Mouse (Mus musculus) liver, embryonic 11.5 days (tissue): ENCODE data around the gene Kbtbd12. TPM values are rescaled to one million over a fixed set of nuclear protein-coding genes. Genes with fewer than 3 reads are reported as not detected.
A peak's percentile ranks its signal among the peaks of the same experiment; 100 is the strongest.

Experiments
- ATAC-seq: fragments of 200-750 bp; cut with Nextera tagmentation; replicated peaks from 2 replicates; pipeline ENCODE4 v1.8.0; 2017; ENCODE audit warnings: moderate number of reproducible peaks, mild to moderate bottlenecking, moderate TSS enrichment, moderate library complexity; ENCODE audit not compliant: low FRiP score
- DNase-seq: peaks from one replicate; pipeline ENCODE4 v3.0.0-alpha.2; 2017; ENCODE audit warnings: low spot score
- H3K27ac ChIP-seq: fragments of 300-500 bp; sonication (generic); 2 replicates; pipeline ENCODE4 v1.5.1; 2014; ENCODE audit warnings: mild to moderate bottlenecking, low read depth, low read length, control low read depth
- H3K27me3 ChIP-seq: fragments of 300-500 bp; sonication (generic); replicated peaks from 2 replicates; pipeline ENCODE4 v1.6.1; 2014; ENCODE audit warnings: low read length, mixed read lengths; ENCODE audit not compliant: control insufficient read depth, insufficient read depth
- H3K36me3 ChIP-seq: fragments of 300-500 bp; sonication (generic); 2 replicates; pipeline ENCODE4 v1.6.1; 2014; ENCODE audit warnings: mild to moderate bottlenecking, low read length, moderate library complexity, mixed read lengths; ENCODE audit not compliant: control insufficient read depth, insufficient read depth
- H3K4me1 ChIP-seq: fragments of 300-500 bp; sonication (generic); replicated peaks from 2 replicates; pipeline ENCODE4 v1.6.1; 2014; ENCODE audit warnings: low read length, mixed read lengths; ENCODE audit not compliant: control insufficient read depth, insufficient read depth
- H3K4me2 ChIP-seq: fragments of 300-500 bp; sonication (generic); 2 replicates; pipeline ENCODE4 v1.6.1; 2014; ENCODE audit warnings: mild to moderate bottlenecking, control low read depth, moderate library complexity
- H3K4me3 ChIP-seq: fragments of 300-500 bp; sonication (generic); 2 replicates; pipeline ENCODE4 v1.5.1; 2014; ENCODE audit warnings: low read depth, low read length, control low read depth
- H3K9ac ChIP-seq: fragments of 300-500 bp; sonication (generic); 2 replicates; pipeline ENCODE4 v1.6.1; 2014; ENCODE audit warnings: low read depth, low read length, control low read depth
- H3K9me3 ChIP-seq: fragments of 300-500 bp; sonication (generic); 2 replicates; pipeline ENCODE4 v1.6.1; 2016; ENCODE audit warnings: low read length, inconsistent platforms, mixed read lengths; ENCODE audit not compliant: control insufficient read depth
- WGBS: fragments of 180-500 bp; shearing (Covaris S2); extraction: QIAGEN DNeasy Blood & Tissue Kit; methylation state at CpG from one replicate; pipeline ENCODE4 v1.1.7; 2014; 5-methylcytosine and 5-hydroxymethylcytosine counted together
- polyA plus RNA-seq: library from polyadenylated mRNA; unstranded; fragments of >200 nt; fragmentation: Nextera tagmentation; extraction: Ambion mirVana; gene quantifications from 2 replicates; pipeline ENCODE4 v1.2.1, GENCODE M21; 2014

Gene Kbtbd12
- polyA plus RNA-seq, 1 experiment from 2014 or later = 0.52 TPM

DNA sequence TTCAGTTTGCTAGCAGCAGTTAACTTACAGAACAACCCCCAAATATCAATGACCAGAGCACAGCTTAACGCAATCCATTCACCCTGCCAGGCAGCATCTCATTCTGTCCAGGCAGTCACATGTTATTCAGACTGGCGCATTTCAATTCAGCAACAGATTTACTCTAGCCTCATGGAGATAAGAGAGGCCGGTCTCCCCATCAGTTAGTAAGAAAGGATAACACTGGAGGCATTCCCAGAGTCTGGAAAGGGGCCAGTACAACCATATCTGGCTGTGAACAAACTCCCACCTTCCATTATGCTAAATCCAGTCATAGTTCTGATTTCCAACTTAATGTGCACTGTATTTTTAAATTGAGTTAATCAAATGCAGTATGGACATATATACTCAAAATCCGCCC is 123.2 kb downstream of the Kbtbd12 start:
- Histone ChIP-seq H3K4me1 (peaks cover 10% of the 10 kb centered on the region; the same call in 1 of the 2 replicates), H3K4me3 (no peak overlapping the region), H3K9ac (no peak overlapping the region), H3K27ac (no peak overlapping the region), H3K27me3 (no peaks in the 10 kb centered on the region), H3K9me3 (no peaks in the 10 kb centered on the region), H3K4me2 (no peak overlapping the region), H3K36me3 (peaks cover 59% of the 10 kb centered on the region)
- DNase-seq (no peak), ATAC-seq (no peak)
- 81% methylated on average over 4 of the region's 4 CpGs for WGBS

DNA sequence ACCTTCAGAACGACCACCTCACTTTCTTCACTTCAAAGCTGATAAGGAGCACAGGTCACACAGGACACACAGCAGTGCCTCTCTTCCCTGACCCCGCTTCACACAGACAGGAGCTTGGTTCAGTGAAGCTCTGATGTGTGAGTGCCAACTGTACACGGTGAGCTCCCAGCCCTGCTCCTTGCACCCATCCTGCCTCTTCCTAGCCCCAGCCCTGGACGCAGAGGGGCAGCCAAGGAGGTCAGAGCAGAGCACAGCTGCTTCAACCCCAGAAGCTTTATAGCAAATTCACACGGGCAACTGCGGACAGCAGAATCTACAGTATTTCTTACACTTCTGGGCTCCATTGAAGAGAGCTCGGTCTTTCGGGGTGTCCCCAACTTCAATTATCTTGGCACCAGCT is 123.8 kb downstream of the Kbtbd12 start:
- 81% methylated on average over 8 of the region's 8 CpGs for WGBS
- Histone ChIP-seq H3K4me2 (no peak overlapping the region), H3K27ac (no peak overlapping the region)

GRCm38 (mm10) chr6:88503044-88503443 is 134.7 kb downstream of the Kbtbd12 start:
- Histone ChIP-seq H3K4me2 (no peak overlapping the region), H3K9me3 (no peaks in the 10 kb centered on the region), H3K4me3 (no peak overlapping the region), H3K9ac (0 out of 2 replicates have a peak overlapping the region, but pooled peaks have one; percentile 6), H3K36me3 (peaks cover 49% of the 10 kb centered on the region), H3K27me3 (no peaks in the 10 kb centered on the region), H3K27ac (peak overlapping the region; percentile 83), H3K4me1 (peaks cover 42% of the 10 kb centered on the region)
- no peak for DNase-seq
- no peak for ATAC-seq
- WGBS = 82% methylated on average over 4 of the region's 4 CpGs

More for the DNA sequence above, 123.8 kb downstream of the Kbtbd12 start:
- no peaks in the 10 kb centered on the region for H3K9me3 ChIP-seq
- H3K9ac ChIP-seq = no peak overlapping the region
- peaks cover 62% of the 10 kb centered on the region for H3K36me3 ChIP-seq
- ATAC-seq = no peak
- DNase-seq = no peak
- no peaks in the 10 kb centered on the region for H3K27me3 ChIP-seq
- H3K4me1 ChIP-seq = peaks cover 10% of the 10 kb centered on the region; the same call in 1 of the 2 replicates
- H3K4me3 ChIP-seq = no peak overlapping the region

- peaks cover 45% of the 10 kb centered on the region for H3K36me3 ChIP-seq
- H3K4me1 ChIP-seq = peaks cover 42% of the 10 kb centered on the region
- DNase-seq (no peak), ATAC-seq (peak; percentile 65)
- H3K27me3 ChIP-seq = no peaks in the 10 kb centered on the region
- no peak overlapping the region for H3K4me3 ChIP-seq
- 28% methylated on average over 13 of the region's 13 CpGs for WGBS
- peak overlapping the region; percentile 83 for H3K27ac ChIP-seq
- no peaks in the 10 kb centered on the region for H3K9me3 ChIP-seq
- peak overlapping the region; percentile 11 for H3K9ac ChIP-seq
- H3K4me2 ChIP-seq = peak overlapping the region; percentile 41
Measured at GRCm38 (mm10) chr6:88502030-88502970, 135.4 kb downstream of the Kbtbd12 start.

DNA sequence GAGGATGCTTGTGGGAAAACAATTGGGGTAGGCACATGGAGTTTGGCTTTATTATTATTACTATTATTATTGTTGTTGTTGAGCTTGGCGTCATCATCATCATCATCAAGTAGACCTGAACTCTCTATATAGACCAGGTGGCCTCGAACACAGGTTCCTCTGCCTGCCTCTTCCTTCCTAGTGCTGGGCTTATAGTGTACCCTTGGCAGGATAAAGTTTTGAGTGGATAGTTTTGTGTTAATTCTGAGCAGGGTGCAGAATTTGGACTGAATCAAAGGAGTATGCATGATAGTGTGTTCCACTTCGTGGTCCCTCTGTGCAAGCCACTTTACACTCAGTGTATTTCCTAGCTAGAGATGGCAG is 137.4 kb downstream of the Kbtbd12 start:
- H3K4me2 ChIP-seq = peak overlapping the region; percentile 97
- H3K9me3 ChIP-seq = no peaks in the 10 kb centered on the region
- 6% methylated on average over 3 of the region's 3 CpGs for WGBS
- peaks cover 42% of the 10 kb centered on the region for H3K4me1 ChIP-seq
- DNase-seq (no peak), ATAC-seq (peak; percentile 5; the same call in 1 of the 2 replicates)
- H3K4me3 ChIP-seq = peak overlapping the region; percentile 54
- H3K9ac ChIP-seq = peak overlapping the region; percentile 66
- H3K27me3 ChIP-seq = no peaks in the 10 kb centered on the region
- H3K36me3 ChIP-seq = peaks cover 33% of the 10 kb centered on the region
- no peak overlapping the region for H3K27ac ChIP-seq

DNA sequence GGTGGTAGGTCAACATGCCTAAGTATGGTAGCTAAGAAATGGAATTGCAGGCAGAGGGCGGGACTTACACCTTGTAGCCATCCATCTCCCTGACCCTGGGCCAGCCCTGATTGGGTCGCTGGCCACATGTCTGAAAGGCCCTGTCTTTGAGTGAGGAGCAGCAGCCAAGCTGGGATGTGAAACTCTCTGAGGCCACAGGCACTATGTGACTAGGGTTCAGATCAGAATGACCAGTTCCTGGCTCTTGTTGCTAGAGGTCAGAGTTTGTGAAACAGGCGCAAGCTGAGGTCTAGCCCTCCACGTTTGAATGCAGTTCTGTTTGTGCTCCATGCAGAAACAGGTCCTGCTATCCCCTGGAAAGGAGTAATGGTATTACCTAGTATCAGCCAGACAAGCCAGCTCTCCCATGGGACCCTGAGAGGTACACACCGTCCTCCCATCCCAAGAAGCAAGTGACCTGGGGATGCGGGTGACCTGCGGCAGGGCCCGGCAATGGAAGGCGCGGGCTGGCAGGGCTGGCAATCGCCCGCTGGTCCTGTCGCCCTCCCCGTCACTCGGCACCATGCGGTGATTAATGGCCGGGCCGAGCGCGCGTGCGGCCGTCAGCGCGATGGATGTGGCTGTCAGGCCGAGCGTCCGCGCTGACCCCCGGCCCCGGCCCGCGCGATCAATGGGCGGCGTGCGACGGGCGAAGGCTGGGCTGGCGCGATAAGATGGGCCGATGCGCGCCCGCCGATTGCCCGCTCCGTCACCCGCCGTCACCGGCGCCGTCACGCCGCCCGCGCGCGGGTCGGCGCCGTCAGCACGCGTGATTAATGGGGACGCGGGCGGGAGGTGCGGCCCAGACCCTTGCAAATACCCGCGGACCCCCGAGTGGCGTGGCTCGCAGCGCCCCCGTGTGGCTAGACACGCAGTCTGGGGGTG is 138.0 kb downstream of the Kbtbd12 start:
- Histone ChIP-seq H3K9me3 (no peaks in the 10 kb centered on the region), H3K4me2 (peak overlapping the region; percentile 97), H3K36me3 (peaks cover 28% of the 10 kb centered on the region), H3K4me3 (peak overlapping the region; percentile 54), H3K27me3 (no peaks in the 10 kb centered on the region), H3K27ac (peak overlapping the region; percentile 30), H3K9ac (peak overlapping the region; percentile 66), H3K4me1 (peaks cover 42% of the 10 kb centered on the region)
- peak; percentile 52 for ATAC-seq
- WGBS = 3% methylated on average over 76 of the region's 76 CpGs
- peak; percentile 69 for DNase-seq

Other genes with a start within 250 kb of the Kbtbd12 start
- 46.1 and 46.7 TPM in 2 replicates for gene Eefsec, start 191.4 kb downstream of the Kbtbd12 start, polyA plus RNA-seq
- gene Ruvbl1, start 172.5 kb downstream of the Kbtbd12 start, polyA plus RNA-seq = 212 and 235 TPM in 2 replicates
- gene Sec61a1, start 119.0 kb downstream of the Kbtbd12 start, polyA plus RNA-seq = 214 and 233 TPM in 2 replicates
- gene Mgll, start 86.5 kb upstream of the Kbtbd12 start, polyA plus RNA-seq = 17.3 and 22.2 TPM in 2 replicates
- 24.9 and 26.7 TPM in 2 replicates for gene Abtb1, start 204.0 kb upstream of the Kbtbd12 start, polyA plus RNA-seq
- 9.1 and 10.7 TPM in 2 replicates for gene Podxl2, start 237.1 kb upstream of the Kbtbd12 start, polyA plus RNA-seq